Mouse (Mus musculus) kidney, embryonic 14.5 days (tissue): ENCODE measurements around the gene Lhfpl3. TPM values are rescaled to one million over a fixed set of nuclear protein-coding genes. Genes with fewer than 3 reads are reported as not detected.
A peak's percentile ranks its signal among the peaks of the same experiment; 100 is the strongest.

Experiments
- ATAC-seq: fragments of 200-750 bp; cut with Nextera tagmentation; 2 replicates; pipeline ENCODE4 v1.8.0; 2017; ENCODE audit warnings: moderate number of reproducible peaks, mild to moderate bottlenecking, moderate TSS enrichment, moderate library complexity; ENCODE audit not compliant: low FRiP score, low TSS enrichment
- H3K27ac ChIP-seq: fragments of 300-500 bp; sonication (generic); 2 replicates; pipeline ENCODE4 v1.5.1; 2014; ENCODE audit warnings: low read depth, mild to moderate bottlenecking, low read length, moderate library complexity, mixed read lengths
- H3K27me3 ChIP-seq: fragments of 300-500 bp; sonication (generic); 2 replicates; pipeline ENCODE4 v1.6.1; 2014; ENCODE audit warnings: mild to moderate bottlenecking, low read length; ENCODE audit not compliant: control insufficient read depth, insufficient read depth
- H3K36me3 ChIP-seq: fragments of 300-500 bp; sonication (generic); 2 replicates; pipeline ENCODE4 v1.6.1; 2014; ENCODE audit warnings: low read length, mixed read lengths; ENCODE audit not compliant: control insufficient read depth, insufficient read depth
- H3K4me1 ChIP-seq: fragments of 300-500 bp; sonication (generic); 2 replicates; pipeline ENCODE4 v1.6.1; 2014; ENCODE audit warnings: low read length, mixed read lengths; ENCODE audit not compliant: control insufficient read depth, insufficient read depth
- H3K4me2 ChIP-seq: fragments of 300-500 bp; sonication (generic); replicated peaks from 2 replicates; pipeline ENCODE4 v1.6.1; 2014; ENCODE audit warnings: low read depth, mild to moderate bottlenecking, low read length
- H3K4me3 ChIP-seq: fragments of 300-500 bp; sonication (generic); 2 replicates; pipeline ENCODE4 v1.5.1; 2014; ENCODE audit warnings: mild to moderate bottlenecking, low read length
- H3K9ac ChIP-seq: fragments of 300-500 bp; sonication (generic); 2 replicates; pipeline ENCODE4 v1.6.1; 2014; ENCODE audit warnings: low read depth, mild to moderate bottlenecking, low read length, moderate library complexity
- H3K9me3 ChIP-seq: fragments of 300-500 bp; sonication (generic); 2 replicates; pipeline ENCODE4 v1.6.1; 2016; ENCODE audit warnings: low read length; ENCODE audit not compliant: control insufficient read depth
- WGBS: fragments of 180-500 bp; shearing (Covaris S2); extraction: QIAGEN DNeasy Blood & Tissue Kit; methylation state at CpG from one replicate; pipeline ENCODE4 v1.1.7; 2014; 5-methylcytosine and 5-hydroxymethylcytosine counted together
- microRNA-seq: library from miRNA; unstranded; fragments of <30 nt; microRNA quantifications from one replicate; pipeline ENCODE4, GENCODE M21; 2016
- polyA plus RNA-seq: library from polyadenylated mRNA; unstranded; fragments of >200 nt; fragmentation: Nextera tagmentation; extraction: Ambion mirVana; gene quantifications from 2 replicates; pipeline ENCODE4 v1.2.1, GENCODE M21; 2014

The Lhfpl3 gene
- polyA plus RNA-seq, 1 experiment from 2014 or later, result 0.19 TPM

DNA sequence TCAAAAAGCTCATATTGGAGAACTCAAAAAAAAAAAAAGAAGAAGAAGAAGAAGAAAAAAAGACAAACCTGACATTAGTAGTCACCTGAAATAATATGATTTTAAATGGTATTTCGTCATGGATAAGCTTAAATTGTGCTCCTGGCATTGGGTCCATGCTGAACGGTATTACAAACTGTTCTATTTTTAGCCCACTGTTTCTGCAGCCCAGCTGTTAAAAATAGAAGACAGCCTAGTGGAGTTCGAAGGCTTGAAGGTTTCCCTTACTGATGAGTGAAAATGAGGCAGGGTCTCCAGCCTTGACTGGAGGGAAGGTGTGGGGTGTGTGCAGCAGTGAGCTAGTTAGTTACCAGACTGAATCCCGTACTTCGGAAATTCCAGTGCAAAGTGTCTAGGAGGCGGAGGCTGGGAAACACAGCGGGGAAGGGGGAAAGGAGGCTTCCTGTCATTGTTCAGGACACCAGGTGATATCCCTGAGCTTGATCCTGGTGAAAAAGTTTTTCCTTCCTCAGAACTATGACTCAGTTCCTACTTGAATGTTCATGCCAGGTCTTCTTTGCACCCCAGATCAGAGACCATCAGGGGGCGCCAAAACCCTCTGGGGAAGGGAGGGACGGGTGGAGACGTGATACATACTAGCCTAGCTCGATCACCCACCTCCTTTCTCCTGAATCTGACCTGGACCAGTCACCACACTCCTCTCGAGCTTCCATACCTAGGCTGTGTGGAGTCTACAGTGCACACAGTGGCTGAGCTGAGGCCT, 505.8 kb downstream of the Lhfpl3 start:
- Histone ChIP-seq H3K4me2 (no peak overlapping the region), H3K36me3 (no peaks in the 10 kb centered on the region), H3K27me3 (no peaks in the 10 kb centered on the region), H3K27ac (no peak overlapping the region), H3K4me1 (peaks cover 12% of the 10 kb centered on the region; the same call in 1 of the 2 replicates), H3K4me3 (no peak overlapping the region), H3K9me3 (no peaks in the 10 kb centered on the region), H3K9ac (no peak overlapping the region)
- ATAC-seq, result no peak
- WGBS, result 48% methylated on average over 12 of the region's 12 CpGs

DNA sequence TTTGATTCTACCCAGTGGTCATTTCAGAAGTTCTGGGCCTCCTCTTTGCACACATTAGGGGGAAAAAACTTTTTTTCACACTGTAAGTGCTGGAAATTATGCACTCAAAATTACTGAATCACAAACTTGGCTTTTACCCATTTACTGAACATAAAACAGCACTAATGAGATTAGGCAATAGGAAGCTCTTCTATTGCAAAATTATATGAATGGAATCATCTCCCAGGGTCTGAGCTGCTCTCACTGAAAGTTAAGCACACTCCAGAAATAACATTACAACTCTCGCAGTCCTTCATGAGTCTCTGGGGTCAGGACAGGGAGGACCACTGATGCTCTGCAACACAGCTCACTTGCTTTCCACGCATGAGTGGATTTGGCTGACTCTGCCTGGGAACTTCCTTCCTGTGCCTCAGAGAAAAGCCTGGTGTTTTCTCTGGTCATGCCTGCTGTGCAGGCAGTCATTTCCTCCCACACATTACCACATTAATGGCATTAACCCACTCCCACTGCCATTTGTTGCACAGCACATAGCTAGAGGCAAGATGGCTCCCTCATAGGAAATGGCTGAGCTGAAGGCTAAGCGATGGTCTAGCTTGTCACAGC, 510.1 kb downstream of the Lhfpl3 start:
- Histone ChIP-seq H3K36me3 (no peaks in the 10 kb centered on the region), H3K27me3 (no peaks in the 10 kb centered on the region), H3K9me3 (no peaks in the 10 kb centered on the region), H3K4me1 (0 out of 2 replicates have a peak, but pooled peaks cover 5% of the 10 kb centered on the region), H3K4me2 (no peak overlapping the region), H3K4me3 (no peak overlapping the region), H3K9ac (no peak overlapping the region), H3K27ac (peak overlapping the region; percentile 24; the same call in 1 of the 2 replicates)
- 27% methylated on average over 3 of the region's 3 CpGs for WGBS
- peak; percentile 88 for ATAC-seq

DNA sequence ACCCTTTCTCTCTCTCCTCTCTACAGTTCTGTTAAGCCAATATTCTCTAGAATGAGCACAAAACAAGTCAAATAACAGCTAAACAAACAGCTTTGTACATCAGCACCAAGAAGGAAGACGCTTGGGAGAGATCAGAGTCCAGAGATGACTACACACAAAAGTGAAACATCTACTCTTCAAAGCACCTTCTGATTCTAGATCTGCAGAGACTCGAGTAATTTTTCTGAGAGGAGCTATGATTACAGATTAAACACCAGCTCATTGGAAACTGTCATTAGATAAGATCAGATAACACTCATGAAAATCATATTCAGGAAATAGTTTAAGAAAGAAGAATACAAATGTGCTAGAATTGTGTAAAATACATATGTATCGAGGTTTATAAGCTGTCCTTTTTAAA, 527.5 kb downstream of the Lhfpl3 start:
- no peak for ATAC-seq
- Histone ChIP-seq H3K4me1 (no peaks in the 10 kb centered on the region), H3K27ac (no peak overlapping the region), H3K27me3 (no peaks in the 10 kb centered on the region), H3K36me3 (no peaks in the 10 kb centered on the region), H3K9me3 (no peaks in the 10 kb centered on the region), H3K4me2 (no peak overlapping the region), H3K4me3 (no peak overlapping the region), H3K9ac (no peak overlapping the region)
- 77% methylated on average over 3 of the region's 3 CpGs for WGBS

DNA sequence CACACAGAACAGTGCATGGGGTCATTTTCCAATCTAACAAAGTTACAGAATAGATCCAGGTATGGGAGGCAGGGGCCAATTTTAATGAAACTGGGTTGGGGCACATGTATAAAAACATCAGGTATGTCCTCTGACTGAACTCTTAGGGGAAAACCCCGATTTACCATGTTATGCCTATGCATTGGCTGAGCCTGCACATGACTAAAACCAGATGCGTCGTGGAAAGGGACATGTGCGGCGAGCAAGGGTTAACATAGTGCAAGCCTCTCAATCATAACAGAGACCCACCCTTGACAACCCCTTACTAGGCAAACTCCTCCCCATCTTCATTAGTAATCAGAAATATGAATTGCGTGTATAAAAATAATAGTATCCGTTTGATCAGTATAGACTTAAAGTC, 533.5 kb downstream of the Lhfpl3 start:
- Histone ChIP-seq H3K36me3 (no peaks in the 10 kb centered on the region), H3K4me2 (no peak overlapping the region), H3K4me3 (no peak overlapping the region), H3K4me1 (no peaks in the 10 kb centered on the region), H3K27me3 (no peaks in the 10 kb centered on the region), H3K9me3 (no peaks in the 10 kb centered on the region), H3K9ac (no peak overlapping the region), H3K27ac (no peak overlapping the region)
- 93% methylated on average over 7 of the region's 7 CpGs for WGBS
- no peak for ATAC-seq

DNA sequence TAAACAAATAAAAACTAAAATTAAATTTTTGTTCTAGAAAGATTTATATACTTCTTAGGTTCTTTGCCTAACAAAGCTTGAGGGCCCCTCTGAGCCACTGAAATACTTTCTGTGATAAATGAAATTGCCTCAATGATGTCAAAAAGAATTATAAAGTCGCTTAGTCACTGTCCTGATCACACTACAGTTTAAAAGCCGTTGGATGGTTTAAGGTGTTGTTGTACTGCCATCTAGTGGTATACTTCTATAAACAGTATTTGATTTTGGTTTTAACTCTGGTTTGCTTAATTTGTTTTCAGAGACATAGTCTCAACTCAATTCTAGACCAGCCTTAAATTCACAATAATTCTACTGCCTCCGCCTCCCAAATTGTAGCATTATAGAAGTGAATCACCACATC, 539.0 kb downstream of the Lhfpl3 start:
- 28% methylated on average over 3 of the region's 3 CpGs for WGBS

DNA sequence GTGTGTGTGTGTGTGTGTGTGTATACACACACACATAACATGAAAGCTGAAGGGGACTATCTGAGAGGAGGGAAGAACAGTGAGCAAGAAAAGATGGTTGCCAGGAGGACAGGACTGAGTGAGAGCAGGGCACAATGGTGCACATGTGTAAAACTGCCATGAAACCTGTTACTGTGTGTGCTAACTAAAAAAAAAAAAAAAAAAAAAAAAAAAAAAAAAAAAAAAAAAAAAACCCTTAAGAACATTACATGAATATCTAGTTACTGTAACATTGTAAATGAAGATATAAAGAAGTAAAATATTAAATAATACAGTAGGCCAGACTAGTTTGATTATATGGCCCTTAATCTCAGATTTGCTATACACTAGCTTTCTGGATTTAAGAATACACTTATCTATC, 543.3 kb downstream of the Lhfpl3 start:
- Histone ChIP-seq H3K36me3 (no peaks in the 10 kb centered on the region), H3K4me3 (no peak overlapping the region), H3K9ac (no peak overlapping the region), H3K27ac (no peak overlapping the region), H3K9me3 (no peaks in the 10 kb centered on the region), H3K4me2 (no peak overlapping the region), H3K27me3 (no peaks in the 10 kb centered on the region), H3K4me1 (no peaks in the 10 kb centered on the region)
- no peak for ATAC-seq

More for the DNA sequence above, 539.0 kb downstream of the Lhfpl3 start:
- ATAC-seq, result no peak
- H3K27me3 ChIP-seq, result no peaks in the 10 kb centered on the region
- no peak overlapping the region for H3K4me2 ChIP-seq
- no peaks in the 10 kb centered on the region for H3K4me1 ChIP-seq
- H3K9ac ChIP-seq, result no peak overlapping the region
- H3K9me3 ChIP-seq, result no peaks in the 10 kb centered on the region
- H3K36me3 ChIP-seq, result no peaks in the 10 kb centered on the region
- H3K27ac ChIP-seq, result no peak overlapping the region
- H3K4me3 ChIP-seq, result no peak overlapping the region

Small RNAs within 50 kb of the gene (microRNA-seq; reads per million reads assigned to microRNA genes)
- gene Gm28022 (not detected), gene Gm44363 (not detected)

Other genes starting within 250 kb of the Lhfpl3 start
- 43.7 and 51.2 TPM in 2 replicates for gene Orc5, start 195.6 kb upstream of the Lhfpl3 start, polyA plus RNA-seq